Mouse (Mus musculus): ENCODE measurements around the gene Slc37a4.
"Not testable (repeated sequence)": the region's sequence is repeated elsewhere in the genome, so short reads cannot be mapped to it uniquely, and the experiment has no call there.

Slc37a4 gene

GRCm38 (mm10) chr9:44435747-44436146 lies 39.1 kb downstream of the Slc37a4 start:
- DNase-seq (ENCODE audit: low read depth, low spot score): no peak

GRCm38 (mm10) chr9:44440961-44441360 lies 44.3 kb downstream of the Slc37a4 start, which contains the start of gene Foxr1:
Gene Foxr1, minus strand, starts transcription at chr9:44441136.
- no peak for DNase-seq (ENCODE audit: low read depth, low spot score)

DNA sequence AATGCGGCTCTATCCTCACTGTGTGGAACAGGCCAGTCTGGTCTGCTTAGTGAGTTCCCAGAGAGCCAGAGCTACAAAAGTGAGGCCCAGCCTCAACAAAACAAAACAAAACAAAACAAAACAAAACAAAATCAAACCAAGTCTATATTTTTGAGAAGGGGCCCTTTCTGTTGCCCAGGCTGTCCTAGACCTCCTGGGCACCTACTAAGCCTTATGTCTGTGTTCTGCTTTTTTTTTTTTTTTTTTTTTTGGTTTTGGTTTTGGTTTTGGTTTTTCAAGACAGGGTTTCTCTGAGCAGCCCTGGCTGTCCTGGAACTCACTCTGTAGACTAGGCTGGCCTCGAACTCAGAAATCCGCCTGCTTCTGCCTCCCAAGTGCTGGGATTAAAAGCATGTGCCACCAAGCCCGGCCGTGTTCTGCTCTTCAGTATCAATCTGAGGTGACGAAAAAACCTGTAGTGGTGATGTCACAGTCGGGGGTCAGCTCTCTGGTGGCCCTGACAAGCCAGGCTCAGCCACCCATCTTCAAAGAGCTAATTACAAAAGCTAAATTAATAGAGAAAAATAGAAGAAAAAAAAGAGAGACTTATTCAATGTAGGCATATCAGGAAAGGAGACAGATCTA lies 47.9 kb downstream of the Slc37a4 start:
- not testable (repeated sequence) for DNase-seq (ENCODE audit: low read depth, low spot score)

GRCm38 (mm10) chr9:44450387-44450786 lies 53.7 kb downstream of the Slc37a4 start:
- no peak for DNase-seq (ENCODE audit: low read depth, low spot score)

Data from brain, embryonic 18.5 days (tissue).